Mouse (Mus musculus): ENCODE measurements around the gene Agap1.

- TF ChIP-seq POLR2A (IDR thresholded peaks at IDR 0.05; ENCODE audit: extremely low read depth, insufficient read depth, low read length) (no peak), CTCF (IDR thresholded peaks at IDR 0.05; ENCODE audit: extremely low read depth, insufficient read depth, low read length) (peak; percentile 36; the same call in 1 of the 2 replicates)
Observed at GRCm38 (mm10) chr1:89643445-89644100, 189.0 kb downstream of the Agap1 start.

Data from cortical plate, adult 2 months (tissue).